Mouse (Mus musculus): ENCODE measurements at regions not wholly inside any gene's neighbourhood (a gene's known extent, or its start where the extent isn't known, plus 50 kb on each side); places are given as distances from the start of the nearest gene placed in this dataset.

DNA sequence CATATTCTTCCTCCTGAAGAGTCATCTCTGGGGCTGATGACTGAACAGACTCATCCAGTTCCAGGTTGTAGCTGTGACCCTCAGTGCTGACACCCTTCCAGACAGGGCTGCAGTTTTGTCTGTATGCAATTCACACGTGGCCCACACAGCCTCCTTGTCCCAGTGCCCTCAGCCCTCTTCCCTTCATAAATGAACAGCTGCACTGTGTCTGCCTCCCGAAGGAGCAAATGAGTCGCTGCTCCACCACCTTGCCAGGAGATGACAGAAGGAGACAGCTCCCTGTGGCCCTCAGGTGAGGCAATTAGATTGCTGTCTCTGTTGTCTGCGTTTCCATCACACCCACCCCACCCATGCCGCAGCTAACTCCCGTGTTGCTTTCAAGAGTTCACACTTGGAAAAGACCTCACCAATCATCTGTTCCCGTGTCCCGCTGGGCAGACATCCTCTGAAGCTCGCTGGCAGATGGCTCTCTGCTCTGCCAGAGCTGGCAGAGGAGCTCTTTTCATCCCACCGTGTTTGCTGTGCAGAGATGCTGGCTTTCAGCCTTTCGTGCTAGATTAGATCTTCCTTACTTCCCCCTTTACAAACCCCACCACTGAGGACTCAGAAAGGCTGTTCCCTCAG, 135.5 kb upstream of the Slc35f3 start:
- TF ChIP-seq CEBPB (IDR thresholded peaks at IDR 0.05; ENCODE audit: insufficient read depth, poor library complexity, severe bottlenecking): no peak
- TF ChIP-seq POLR2AphosphoS2 (IDR thresholded peaks at IDR 0.05; ENCODE audit: insufficient read length, low read depth): no peak
- TF ChIP-seq MYOG (IDR thresholded peaks at IDR 0.05; ENCODE audit: control insufficient read depth in 1 of 3, insufficient read depth in 1 of 3, insufficient read length in 2 of 3, low read depth in 2 of 3): no peak
- TF ChIP-seq POLR2A (IDR thresholded peaks at IDR 0.05; ENCODE audit: insufficient read length, low read depth): no peak
- TF ChIP-seq MAX (IDR thresholded peaks at IDR 0.05; ENCODE audit: low read depth): no peak
- no peak for TF ChIP-seq MYOD1 (IDR thresholded peaks at IDR 0.05; ENCODE audit: control insufficient read depth in 1 of 3, insufficient read length in 2 of 3, low read depth in 2 of 3)
- TF ChIP-seq TCF12 (IDR thresholded peaks at IDR 0.05; ENCODE audit: insufficient read depth, poor library complexity, severe bottlenecking): no peak
- no peak for TF ChIP-seq USF1 (IDR thresholded peaks at IDR 0.05; ENCODE audit: low read depth)
- no peak for TF ChIP-seq E2F4 (IDR thresholded peaks at IDR 0.05; ENCODE audit: insufficient read depth)
- no peak for TF ChIP-seq REST (IDR thresholded peaks at IDR 0.05; ENCODE audit: insufficient read depth, insufficient read length)
- TF ChIP-seq TCF3 (IDR thresholded peaks at IDR 0.05; ENCODE audit: insufficient read length, low read depth): no peak

Data from myocyte (in vitro differentiated cells).